Mouse (Mus musculus) layer of hippocampus, postnatal 10 days (tissue): ENCODE data around the gene Mfap1a. TPM values are rescaled to one million over a fixed set of nuclear protein-coding genes. Genes with fewer than 3 reads are reported as not detected.
"Not testable (repeated sequence)": the region's sequence is repeated elsewhere in the genome, so short reads cannot be mapped to it uniquely, and the experiment has no call there.

Experiments used
- DNase-seq, 2 experiments: peaks; one replicate each; pipeline ENCODE4 v3.0.0; 2021; ENCODE audit warnings: low spot score in 2 of 2
- total RNA-seq, 2 experiments: library from RNA; stranded (reverse); gene quantifications; 2 replicates each; pipeline ENCODE4 v1.2.3; 2021

Gene Mfap1a
- total RNA-seq, 2 experiments from 2014 or later, result 32.8 to 33.3 TPM

DNA sequence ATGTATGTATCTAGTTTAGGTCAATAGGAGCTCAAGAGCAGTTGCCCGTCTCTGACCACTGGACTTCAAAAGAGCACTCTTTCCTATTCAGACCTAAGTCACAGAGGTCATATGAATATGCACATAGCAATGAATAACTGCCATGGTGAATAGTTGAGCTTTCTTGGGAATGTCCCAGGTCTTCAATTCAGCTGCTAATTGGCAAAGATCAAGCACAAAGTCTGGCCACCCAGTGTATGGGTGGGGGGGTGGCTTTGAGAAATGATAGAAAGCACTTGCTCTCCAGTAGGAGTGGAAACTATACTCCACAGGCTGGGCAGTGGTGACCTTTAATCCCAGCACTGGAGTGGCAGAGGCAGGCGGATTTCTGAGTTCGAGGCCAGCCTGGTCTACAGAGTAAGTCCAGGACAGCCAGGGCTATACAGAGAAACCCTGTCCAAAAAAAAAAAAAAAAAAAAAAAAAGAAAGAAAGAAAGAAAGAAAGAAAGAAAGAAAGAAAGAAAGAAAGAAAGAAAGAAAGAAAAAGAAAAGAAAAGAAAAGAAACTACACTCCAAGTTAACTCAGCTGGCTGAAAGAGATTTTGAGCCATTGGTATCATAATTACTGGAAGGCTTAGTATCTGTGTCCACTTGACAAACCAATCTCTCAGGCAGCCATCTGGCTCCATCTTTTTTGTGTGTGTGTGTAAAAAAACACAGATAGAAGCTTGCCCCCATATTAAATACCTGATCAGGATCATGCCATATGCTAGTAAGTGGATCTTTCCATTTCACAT is 28.8 kb downstream of the Mfap1a start:
- DNase-seq, result no peak

DNA sequence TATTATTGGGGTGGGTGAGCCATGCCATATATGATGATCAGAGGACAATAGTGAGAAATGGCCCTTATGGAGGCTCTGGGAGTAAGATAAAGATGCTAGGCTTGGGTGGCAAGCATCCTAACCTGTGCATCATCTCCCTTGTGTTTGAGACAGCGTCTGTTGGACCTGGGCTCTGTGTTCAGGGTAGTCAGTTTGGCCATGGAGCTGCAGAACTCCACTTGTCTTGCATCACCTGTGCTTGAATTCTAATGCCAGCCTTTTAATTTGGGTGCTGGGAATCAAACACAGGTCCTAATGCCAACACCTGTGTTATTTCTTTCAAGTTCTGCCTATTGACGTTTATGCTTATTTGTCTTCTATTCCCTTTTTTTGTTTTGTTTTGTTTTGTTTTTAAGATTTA is 31.2 kb downstream of the Mfap1a start:
- not testable (repeated sequence) for DNase-seq

DNA sequence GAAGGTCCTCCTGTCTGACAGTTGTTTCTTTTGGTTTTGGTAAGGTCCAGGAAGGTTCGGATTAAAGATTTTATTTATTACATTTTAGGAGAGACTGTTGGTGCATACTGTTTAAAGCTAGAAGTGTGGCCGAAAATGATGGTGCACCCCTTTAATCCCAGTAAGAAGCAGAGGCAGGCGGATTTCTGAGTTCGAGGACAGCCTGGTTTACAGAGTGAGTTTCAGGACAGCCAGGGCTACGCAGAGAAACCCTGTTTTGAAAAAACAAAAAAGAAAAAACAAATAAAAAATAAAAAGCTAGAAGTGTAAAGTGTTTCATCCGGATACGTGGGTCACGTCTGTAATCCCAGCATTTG is 32.3 kb downstream of the Mfap1a start:
- DNase-seq, result no peak

DNA sequence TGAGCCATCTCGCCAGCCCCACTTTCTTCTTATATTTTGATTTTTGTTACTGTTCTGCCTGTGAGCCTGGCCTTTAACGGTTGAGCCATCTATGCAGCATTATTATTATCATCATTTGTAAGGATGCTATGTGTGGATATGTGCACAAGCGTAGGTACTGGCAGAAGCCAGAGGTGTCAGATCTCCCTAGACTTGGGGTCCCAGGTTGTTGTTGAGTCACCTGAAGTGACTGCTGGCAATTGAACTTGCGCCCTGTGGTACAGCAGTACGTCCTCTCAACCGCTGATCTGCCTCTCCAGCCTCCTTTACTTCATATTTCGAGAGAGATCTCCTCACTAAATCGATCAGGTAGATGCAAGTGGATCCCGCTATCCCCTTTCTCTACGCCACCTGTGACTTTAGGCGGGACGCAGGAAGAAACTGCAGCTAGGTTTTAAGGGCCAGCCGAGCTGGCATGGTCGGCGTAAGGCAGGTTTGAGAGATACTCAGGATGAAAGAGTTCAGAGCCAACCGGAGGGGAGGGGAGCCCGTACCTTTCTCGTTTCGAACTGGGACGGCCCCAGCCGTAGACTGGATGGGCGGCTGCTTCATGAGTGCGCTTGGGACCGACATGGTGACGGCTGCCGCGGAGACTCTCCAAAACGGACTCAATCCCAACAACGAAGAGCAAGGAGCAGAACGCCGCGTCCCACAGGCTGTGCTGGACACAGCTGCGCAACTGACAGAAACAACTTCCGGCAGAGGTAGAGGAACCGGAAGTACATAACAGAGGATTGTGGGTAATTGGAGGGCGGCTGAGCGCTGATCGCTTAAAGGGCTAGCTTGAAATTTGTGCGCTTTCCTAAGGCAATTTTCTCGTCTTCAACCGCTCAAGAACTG is 32.9 kb downstream of the Mfap1a start, which contains the start of gene Mfap1b:
TSS of gene Mfap1b (minus strand) at position 767 of the 879 bp plus-strand sequence.
- DNase-seq, result peak; percentile 70 to 78

DNA sequence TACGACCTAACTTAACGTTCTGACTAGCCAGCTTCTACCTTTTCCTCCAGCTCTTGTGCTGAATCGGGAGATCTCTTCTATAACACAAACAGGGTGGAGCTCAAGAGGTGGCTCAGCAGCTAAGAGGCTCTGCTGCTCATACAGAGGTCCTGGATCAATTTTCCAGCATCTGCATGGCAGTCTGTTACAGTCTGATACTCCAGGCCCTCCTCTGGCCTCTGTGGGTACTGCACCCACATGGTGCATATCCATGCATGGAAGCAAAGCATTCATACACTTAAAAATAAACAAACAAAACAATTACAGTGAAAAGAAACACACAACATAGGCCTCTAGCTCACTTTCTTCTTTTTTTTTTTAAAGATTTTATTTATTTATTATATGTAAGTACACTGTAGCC is 33.7 kb downstream of the Mfap1a start:
- DNase-seq, result not testable (repeated sequence)

DNA sequence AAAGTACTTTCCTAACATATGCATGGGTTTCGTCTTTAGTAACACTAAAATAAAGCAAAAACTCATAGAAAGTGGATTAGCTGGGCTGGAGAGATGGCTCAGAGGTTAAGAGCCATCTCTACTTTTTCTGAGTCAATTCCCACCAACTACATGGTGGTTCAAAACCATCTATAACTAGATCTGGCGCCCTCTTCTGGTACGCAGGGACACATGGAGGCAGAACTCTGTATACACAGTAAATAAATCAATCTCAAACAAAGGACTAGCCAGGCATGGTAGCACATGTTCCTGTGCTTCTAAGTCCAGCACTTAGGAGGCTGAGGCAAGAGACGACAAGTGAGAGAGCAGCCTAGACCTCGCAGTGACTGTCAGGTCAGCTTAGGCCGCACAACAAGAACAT is 37.5 kb downstream of the Mfap1a start:
- DNase-seq, result not testable (repeated sequence)

DNA sequence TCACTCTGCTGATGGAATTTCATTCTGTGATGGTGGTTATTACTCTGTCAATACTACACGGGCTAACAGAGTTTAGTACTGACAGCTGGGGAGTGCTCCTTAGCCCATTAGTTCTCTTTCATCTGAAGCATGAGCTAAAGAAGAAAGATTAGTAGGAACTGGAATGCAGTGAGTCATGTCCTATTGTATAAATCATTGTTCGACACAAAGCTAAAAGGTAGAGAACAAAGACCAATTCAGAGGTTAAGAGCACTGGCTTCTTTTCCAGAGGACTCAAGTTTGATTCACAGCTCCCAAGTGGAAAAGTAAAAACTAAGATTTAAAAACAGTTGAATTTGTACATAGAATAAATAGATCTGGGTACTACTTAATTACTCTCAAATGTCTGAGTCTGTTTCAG is 46.4 kb downstream of the Mfap1a start:
- no peak for DNase-seq

DNA sequence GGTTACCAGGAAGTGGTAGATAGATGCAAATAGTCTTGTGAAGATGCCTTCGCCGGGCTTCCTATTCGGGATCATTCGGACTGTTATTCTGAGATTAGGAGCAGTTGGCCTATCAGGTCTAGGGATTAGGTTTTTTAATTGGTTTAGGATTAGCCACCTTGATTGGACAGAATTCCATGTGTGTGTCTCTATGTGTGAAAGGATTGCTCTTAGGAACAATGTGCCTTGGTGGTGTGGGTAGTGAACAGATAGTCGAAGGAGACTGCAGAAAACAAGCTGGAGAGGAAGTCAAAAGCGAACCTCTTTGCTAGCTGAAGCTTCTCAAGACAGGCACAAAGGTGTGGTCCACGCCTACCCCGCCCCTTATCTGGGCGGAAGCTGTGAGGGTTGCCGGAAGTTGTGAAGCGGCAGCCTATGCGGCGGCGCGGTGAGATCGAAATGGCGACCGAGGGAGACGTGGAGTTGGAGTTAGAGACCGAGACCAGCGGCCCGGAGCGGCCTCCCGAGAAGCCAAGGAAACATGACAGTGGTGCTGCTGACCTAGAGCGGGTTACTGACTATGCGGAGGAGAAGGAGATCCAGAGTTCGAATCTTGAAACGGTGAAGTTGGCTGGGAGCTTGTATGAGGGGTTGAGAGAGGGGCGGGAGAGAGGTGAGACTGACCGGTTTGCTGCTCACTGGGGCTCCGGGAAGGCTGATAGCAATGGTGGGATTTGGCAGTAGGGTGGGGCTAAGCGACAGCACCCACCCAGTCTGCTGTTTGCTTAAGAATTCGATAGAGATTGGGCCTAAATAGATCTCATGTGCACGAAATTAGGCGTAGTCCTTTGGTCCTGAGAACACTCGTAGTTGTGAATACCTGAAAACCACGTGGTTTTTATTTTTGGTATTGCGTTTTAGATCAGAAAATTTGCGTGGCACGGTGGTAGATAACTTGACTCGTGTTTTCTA is 49.5 kb downstream of the Mfap1a start, which contains the start of gene Serinc4:
TSS of gene Serinc4 (minus strand) at position 90 of the 951 bp plus-strand sequence.
- peak; percentile 77 to 82 for DNase-seq

DNA sequence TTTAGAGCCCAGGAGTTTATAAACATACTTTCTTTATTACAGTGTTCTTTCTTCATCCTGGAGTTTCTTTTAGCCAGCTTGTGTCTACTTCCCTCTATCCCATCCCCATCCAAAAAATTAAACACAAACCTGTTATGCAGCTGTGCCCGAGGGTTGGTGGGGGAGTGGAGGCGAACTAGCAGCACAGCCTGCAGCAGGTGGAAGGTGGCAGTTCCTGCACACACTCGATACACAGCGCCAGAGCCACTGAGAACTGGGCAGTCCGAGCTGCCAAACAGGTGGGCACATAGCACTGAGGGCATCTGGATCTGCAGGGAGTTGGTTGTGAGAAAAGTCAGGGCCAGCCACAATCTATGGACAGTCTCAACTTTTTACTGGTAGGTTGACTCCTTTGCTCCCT is 50.9 kb downstream of the Mfap1a start:
- no peak for DNase-seq

DNA sequence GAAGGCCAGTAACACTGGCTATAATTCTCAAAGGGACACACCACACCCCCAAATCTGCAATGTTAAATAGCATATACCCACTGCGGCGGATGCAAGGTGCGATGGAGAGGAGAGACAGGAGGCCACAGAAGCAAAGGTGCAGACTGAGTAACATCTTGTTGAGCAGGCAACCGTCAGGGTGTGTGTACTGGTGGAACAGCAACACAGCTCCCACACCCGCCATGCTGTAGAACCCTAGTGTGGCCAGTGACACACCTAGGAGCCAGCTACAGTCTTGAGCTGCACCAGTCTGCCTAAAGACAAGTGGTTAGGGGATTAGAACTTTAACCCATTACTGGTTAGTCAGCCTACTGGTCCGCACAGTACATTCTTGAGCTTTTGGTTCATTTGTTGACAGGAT is 52.5 kb downstream of the Mfap1a start:
- no peak for DNase-seq

DNA sequence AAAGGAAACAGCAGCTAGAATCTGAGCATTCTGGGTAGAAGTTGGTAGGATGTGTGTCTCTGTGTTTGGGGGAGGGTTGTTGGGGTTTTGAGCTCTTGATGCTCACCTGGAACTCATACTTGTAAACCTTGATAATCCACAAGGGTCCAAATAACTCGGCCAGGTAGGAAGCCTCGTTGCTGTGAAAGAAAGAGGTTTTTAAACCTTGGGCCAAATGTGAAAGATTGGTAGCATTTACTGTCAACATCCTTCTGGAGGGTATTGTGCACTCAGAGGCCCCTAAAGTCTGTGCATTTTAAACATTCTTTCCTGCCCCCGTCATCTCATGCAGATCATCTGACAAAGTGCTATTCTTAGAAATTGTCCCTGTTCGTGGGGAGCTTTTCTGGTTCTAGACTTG is 53.5 kb downstream of the Mfap1a start, which contains the start of gene Hypk:
TSS of gene Hypk (plus strand) at position 301 of the 400 bp plus-strand sequence.
- no peak for DNase-seq

DNA sequence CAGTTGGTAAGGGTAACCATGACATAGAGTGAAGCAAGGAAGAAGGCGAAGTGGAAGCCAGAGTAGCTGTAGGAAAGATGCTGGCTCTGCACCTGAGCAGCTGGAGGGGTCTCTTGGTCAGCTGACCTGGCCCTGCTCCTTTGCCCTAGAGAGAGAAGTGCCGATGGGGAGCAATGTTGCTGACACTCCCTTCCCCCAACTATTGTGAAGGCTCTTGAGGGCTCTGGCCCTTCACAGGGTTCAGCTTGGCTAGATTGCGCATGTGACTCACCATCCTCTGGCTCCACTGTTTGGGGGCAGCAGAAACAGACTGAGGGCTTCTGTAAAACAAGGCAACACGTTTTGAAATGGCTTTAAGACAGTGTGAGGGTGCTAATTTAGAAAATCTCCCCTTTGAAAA is 54.1 kb downstream of the Mfap1a start:
- no peak for DNase-seq

DNA sequence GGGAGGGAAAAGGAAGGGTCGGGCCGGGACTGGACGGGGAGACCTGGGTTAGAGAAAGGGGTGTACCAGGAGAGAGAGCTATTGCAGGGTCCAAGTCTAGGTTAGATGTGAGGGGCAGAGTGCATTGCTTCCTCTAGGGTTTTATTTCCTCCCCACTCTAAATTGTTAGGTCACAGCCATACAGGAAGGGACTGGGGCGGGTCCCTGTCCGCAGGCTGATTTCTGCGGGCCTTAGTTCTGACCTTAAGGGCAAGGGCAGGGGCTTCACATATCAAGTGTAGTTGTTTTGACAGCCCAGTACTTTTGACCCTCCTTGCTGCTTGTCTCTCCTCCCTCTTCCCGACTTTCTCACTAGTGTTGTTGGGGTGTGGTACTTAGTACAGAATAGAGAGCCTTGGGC is 56.4 kb downstream of the Mfap1a start:
- DNase-seq, result no peak

DNA sequence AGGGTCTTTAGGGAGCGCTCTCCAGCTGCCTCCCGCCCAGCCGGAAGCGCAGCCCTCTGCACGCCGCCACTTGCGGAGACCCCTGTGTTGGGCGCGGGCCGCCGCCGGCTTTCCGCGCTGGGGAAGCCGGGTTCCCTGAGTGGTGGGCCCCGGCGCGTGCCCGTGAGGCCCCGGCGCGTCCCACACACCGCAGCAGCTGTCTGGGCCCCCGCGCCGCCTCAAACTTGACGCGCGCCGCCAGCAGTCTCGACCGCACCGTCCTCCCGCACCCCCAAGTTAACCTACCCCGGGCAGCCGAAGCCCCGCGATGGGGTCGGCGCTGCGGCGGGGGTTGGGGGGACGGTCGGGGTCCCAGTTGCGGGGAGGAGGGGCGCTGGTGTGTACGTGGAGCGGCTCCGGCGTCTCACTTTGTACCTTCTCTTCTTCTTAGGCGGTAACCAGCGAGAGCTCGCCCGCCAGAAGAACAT is 56.9 kb downstream of the Mfap1a start:
- DNase-seq, result peak in 1 of 2 experiments; percentile 31

DNA sequence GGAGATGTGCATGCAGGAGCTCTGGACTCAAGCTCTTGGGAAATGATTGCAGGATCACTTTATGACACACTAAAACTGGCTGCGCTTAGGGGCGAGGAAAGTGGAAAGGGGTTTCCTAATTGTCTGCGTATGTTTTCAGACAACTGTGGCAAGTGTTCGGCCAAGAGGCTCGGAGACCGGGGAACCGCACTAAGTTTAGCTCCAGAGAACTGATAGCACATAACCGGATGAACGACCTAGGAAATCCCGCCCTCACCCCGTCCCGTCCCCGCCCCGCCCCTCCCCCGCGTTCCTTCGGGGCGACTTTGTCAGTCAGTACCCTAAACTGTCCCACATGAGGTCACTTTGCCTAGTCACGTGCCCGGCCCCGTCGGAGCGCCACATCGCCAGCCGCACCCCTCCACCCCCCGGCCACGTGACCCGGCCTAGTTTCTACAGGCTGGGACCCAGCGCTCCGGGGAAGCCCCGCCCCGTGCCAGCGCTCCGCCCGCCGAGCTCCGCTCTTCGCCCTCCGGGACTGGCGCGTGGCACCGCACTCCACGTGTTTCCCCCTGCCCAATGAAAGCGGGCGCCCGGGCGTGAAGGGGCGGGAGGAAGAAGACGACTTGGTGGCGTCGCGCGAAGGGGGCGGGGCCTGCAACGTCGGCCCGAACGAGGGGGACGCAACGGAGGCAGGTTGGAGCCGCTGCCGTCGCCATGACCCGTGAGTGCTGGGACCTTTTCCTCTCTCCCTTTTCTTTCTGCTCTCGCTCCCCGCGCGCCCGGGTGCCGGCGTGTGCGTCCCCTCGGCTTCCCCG is 57.5 kb downstream of the Mfap1a start, which contains the start of gene Serf2:
TSS of gene Serf2 (plus strand) at position 457 of the 797 bp plus-strand sequence.
- peak; percentile 98 to 99 for DNase-seq

DNA sequence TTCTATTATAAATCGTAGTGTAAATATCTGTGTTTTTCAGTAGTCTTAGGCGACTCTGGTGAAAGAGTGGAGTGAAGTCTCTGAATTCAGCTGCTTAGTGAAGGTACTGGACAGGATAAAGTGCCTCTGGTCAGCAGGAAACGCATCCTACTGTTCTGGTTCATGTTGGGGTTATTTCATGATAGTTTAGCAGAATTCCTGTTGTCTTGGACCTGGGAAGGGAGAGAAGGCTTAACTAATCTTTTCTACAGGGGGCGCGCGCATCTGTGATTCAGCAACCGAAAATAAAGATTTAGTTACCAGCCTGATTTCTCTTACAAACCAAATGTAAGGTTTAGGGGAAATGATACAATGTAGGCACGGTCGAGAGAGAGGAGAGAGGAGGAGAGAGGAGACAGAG is 58.3 kb downstream of the Mfap1a start:
- no peak for DNase-seq

DNA sequence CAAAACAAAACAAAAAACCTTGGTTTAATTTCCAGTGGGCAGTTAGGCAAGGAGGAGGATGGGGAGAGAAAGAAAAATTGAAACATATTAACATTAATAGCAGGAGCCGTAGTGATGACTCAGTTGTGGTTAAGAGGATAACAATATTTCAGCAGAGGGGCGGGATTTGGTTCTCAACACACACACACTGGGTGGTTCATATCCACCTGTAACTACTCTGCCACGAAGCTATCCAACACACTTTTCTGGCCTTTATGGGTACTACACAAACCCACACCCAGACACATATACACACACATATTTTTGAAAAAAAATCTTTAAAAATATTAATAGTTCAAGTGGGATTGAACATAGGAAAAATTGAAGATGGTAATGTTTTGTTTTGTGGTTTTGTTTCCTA is 59.5 kb downstream of the Mfap1a start:
- no peak for DNase-seq

DNA sequence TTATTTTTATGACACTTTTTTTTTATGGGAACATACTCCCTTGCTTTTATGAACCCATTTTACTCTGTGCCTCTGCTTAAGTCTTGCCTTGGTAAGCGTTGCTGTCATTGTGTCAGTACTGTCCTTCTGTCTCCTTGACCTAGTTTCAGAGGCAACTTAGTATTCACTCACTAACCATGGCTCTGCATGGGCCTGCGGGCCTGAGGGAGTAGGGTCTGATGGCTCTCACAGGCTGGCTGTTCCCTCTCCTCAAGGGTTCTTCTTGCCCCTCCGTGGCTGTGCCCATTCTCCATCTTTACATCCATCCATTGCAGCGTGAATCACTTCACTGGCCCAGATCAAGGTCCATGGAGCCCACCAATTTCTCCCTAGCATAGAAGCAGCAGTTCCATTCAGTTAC is 60.0 kb downstream of the Mfap1a start:
- DNase-seq, result no peak

DNA sequence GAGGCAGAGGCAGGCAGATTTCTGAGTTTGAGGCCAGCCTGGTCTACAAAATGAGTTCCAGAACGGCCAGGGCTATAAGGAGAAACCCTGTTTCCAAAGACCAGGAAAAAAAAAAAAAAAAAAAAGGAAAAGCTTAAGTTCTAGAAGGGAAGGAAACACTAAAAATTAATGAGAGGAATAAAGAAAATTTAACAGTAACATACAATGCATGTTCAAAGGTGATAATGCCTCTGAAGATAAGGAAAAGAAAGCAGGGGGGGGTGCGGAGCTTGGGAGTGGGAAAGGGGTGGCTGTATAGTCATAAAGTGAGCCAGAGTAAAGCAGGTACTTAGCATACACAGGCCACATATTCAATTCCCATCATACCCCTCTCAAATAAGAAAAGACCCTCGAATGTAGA is 61.3 kb downstream of the Mfap1a start:
- DNase-seq, result no peak

DNA sequence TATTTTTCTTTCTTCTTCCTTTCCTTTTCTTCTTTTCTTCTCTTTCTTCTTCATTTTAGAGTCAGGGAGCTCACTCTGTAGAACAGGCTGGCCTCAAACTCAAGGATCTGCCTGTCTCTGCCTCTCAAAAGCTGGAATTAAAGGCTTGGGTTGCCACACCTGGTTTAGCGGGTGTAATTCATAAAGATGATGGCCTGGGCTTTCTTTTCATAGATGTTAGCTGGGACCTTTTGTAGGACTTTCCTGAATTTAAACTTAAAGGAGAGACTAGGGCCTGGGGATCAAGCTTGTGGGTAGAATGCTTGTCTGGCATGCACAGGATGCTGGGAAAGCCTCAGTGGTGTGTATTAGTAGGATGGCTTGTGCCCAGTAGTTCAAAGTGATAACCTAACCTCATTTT is 62.3 kb downstream of the Mfap1a start, which contains the start of gene Ell3:
TSS of gene Ell3 (minus strand) at position 101 of the 400 bp plus-strand sequence.
- DNase-seq, result no peak
